Mouse (Mus musculus): Measurements from ENCODE around the gene Zp2. TPM values are rescaled to one million over a fixed set of nuclear protein-coding genes. Genes with fewer than 3 reads are reported as not detected.

Gene Zp2
- polyA plus RNA-seq, 1 experiment from 2014 or later, result not detected

GRCm38 (mm10) chr7:120174723-120175504, 29.8 kb upstream of the Zp2 start:
- 0 out of 2 replicates have a peak, but pooled peaks cover 2% of the 10 kb centered on the region for H3K4me1 ChIP-seq (replicated peaks)
- no peak for ATAC-seq
- no peak overlapping the region for H3K9ac ChIP-seq (replicated peaks)
- no peaks in the 10 kb centered on the region for H3K27me3 ChIP-seq
- no peak overlapping the region for H3K4me3 ChIP-seq (replicated peaks)
- H3K4me2 ChIP-seq (replicated peaks), result no peak overlapping the region
- no peak overlapping the region for H3K27ac ChIP-seq
- H3K36me3 ChIP-seq, result no peaks in the 10 kb centered on the region
- WGBS, result 87% methylated on average over 11 of the region's 11 CpGs
- no peaks in the 10 kb centered on the region for H3K9me3 ChIP-seq

GRCm38 (mm10) chr7:120173603-120174244, 28.6 kb upstream of the Zp2 start, which contains the start of gene Anks4b:
TSS of gene Anks4b (plus strand) at chr7:120173858.
- Histone ChIP-seq H3K9ac (replicated peaks) (no peak within 1 kb of the TSS), H3K27me3 (no peaks in the 10 kb centered on the region), H3K36me3 (no peaks in the 10 kb centered on the region), H3K4me2 (replicated peaks) (no peak within 1 kb of the TSS), H3K9me3 (no peaks in the 10 kb centered on the region), H3K4me1 (replicated peaks) (no peaks in the 10 kb centered on the region), H3K4me3 (replicated peaks) (no peak within 1 kb of the TSS), H3K27ac (no peak within 1 kb of the TSS)
- ATAC-seq, result no peak
- 89% methylated on average over 10 of the region's 10 CpGs for WGBS

GRCm38 (mm10) chr7:120172188-120172700, 27.2 kb upstream of the Zp2 start:
- Histone ChIP-seq H3K4me1 (replicated peaks) (no peaks in the 10 kb centered on the region), H3K27ac (no peak overlapping the region), H3K4me3 (replicated peaks) (no peak overlapping the region), H3K27me3 (no peaks in the 10 kb centered on the region), H3K36me3 (no peaks in the 10 kb centered on the region), H3K9ac (replicated peaks) (no peak overlapping the region), H3K4me2 (replicated peaks) (no peak overlapping the region), H3K9me3 (no peaks in the 10 kb centered on the region)
- WGBS, result 93% methylated on average over 1 of the region's 1 CpGs
- ATAC-seq, result no peak

- WGBS, result 90% methylated on average over 11 of the region's 11 CpGs
- Histone ChIP-seq H3K27ac (no peak overlapping the region), H3K4me2 (replicated peaks) (no peak overlapping the region), H3K36me3 (no peaks in the 10 kb centered on the region), H3K4me3 (replicated peaks) (no peak overlapping the region), H3K27me3 (peaks cover 21% of the 10 kb centered on the region), H3K4me1 (replicated peaks) (no peaks in the 10 kb centered on the region), H3K9me3 (no peaks in the 10 kb centered on the region), H3K9ac (replicated peaks) (no peak overlapping the region)
- ATAC-seq, result no peak
Measured at GRCm38 (mm10) chr7:120163581-120164251, 18.6 kb upstream of the Zp2 start.

GRCm38 (mm10) chr7:120158121-120158613, 13.1 kb upstream of the Zp2 start:
- peaks cover 23% of the 10 kb centered on the region for H3K4me1 ChIP-seq (replicated peaks)
- H3K27me3 ChIP-seq, result peaks cover 25% of the 10 kb centered on the region
- H3K4me3 ChIP-seq (replicated peaks), result no peak overlapping the region
- no peak overlapping the region for H3K9ac ChIP-seq (replicated peaks)
- ATAC-seq, result peak; percentile 62
- WGBS, result 33% methylated on average over 4 of the region's 4 CpGs
- no peak overlapping the region for H3K4me2 ChIP-seq (replicated peaks)
- no peaks in the 10 kb centered on the region for H3K9me3 ChIP-seq
- H3K36me3 ChIP-seq, result no peaks in the 10 kb centered on the region
- H3K27ac ChIP-seq, result no peak overlapping the region

- Histone ChIP-seq H3K27me3 (peaks cover 25% of the 10 kb centered on the region), H3K27ac (no peak overlapping the region), H3K9me3 (no peaks in the 10 kb centered on the region), H3K4me2 (replicated peaks) (no peak overlapping the region), H3K4me3 (replicated peaks) (no peak overlapping the region), H3K4me1 (replicated peaks) (peaks cover 23% of the 10 kb centered on the region), H3K36me3 (no peaks in the 10 kb centered on the region), H3K9ac (replicated peaks) (no peak overlapping the region)
- 19% methylated on average over 5 of the region's 5 CpGs for WGBS
- peak; percentile 77 for ATAC-seq
Measured at GRCm38 (mm10) chr7:120157575-120158061, 12.5 kb upstream of the Zp2 start.

- Histone ChIP-seq H3K27ac (no peak overlapping the region), H3K27me3 (peaks cover 25% of the 10 kb centered on the region), H3K4me2 (replicated peaks) (no peak overlapping the region), H3K9ac (replicated peaks) (no peak overlapping the region), H3K36me3 (no peaks in the 10 kb centered on the region), H3K9me3 (no peaks in the 10 kb centered on the region), H3K4me1 (replicated peaks) (peaks cover 23% of the 10 kb centered on the region), H3K4me3 (replicated peaks) (no peak overlapping the region)
- peak; percentile 59; the same call in 1 of the 2 replicates for ATAC-seq
- 25% methylated on average over 2 of the region's 2 CpGs for WGBS
Measured at GRCm38 (mm10) chr7:120156841-120157409, 11.8 kb upstream of the Zp2 start.

- no peaks in the 10 kb centered on the region for H3K4me1 ChIP-seq (replicated peaks)
- peaks cover 17% of the 10 kb centered on the region for H3K27me3 ChIP-seq
- no peaks in the 10 kb centered on the region for H3K36me3 ChIP-seq
- no peak overlapping the region for H3K27ac ChIP-seq
- WGBS, result 87% methylated on average over 2 of the region's 2 CpGs
- no peak overlapping the region for H3K9ac ChIP-seq (replicated peaks)
- no peak overlapping the region for H3K4me3 ChIP-seq (replicated peaks)
- no peak for ATAC-seq
- H3K4me2 ChIP-seq (replicated peaks), result no peak overlapping the region
- no peaks in the 10 kb centered on the region for H3K9me3 ChIP-seq
Measured at GRCm38 (mm10) chr7:120150898-120151297, 5.8 kb upstream of the Zp2 start.

- peaks cover 20% of the 10 kb centered on the region for H3K27me3 ChIP-seq
Measured at GRCm38 (mm10) chr7:120150257-120150656, 5.2 kb upstream of the Zp2 start.

GRCm38 (mm10) chr7:120142743-120143142, 2.3 kb downstream of the Zp2 start:
- 78% methylated on average over 1 of the region's 1 CpGs for WGBS
- H3K4me3 ChIP-seq (replicated peaks), result no peak overlapping the region
- 0 out of 2 replicates have a peak, but pooled peaks cover 8% of the 10 kb centered on the region for H3K27me3 ChIP-seq
- no peak for ATAC-seq
- H3K36me3 ChIP-seq, result no peaks in the 10 kb centered on the region
- H3K4me1 ChIP-seq (replicated peaks), result no peaks in the 10 kb centered on the region
- H3K9ac ChIP-seq (replicated peaks), result no peak overlapping the region
- H3K27ac ChIP-seq, result no peak overlapping the region
- no peak overlapping the region for H3K4me2 ChIP-seq (replicated peaks)
- no peaks in the 10 kb centered on the region for H3K9me3 ChIP-seq

More at GRCm38 (mm10) chr7:120150257-120150656, 5.2 kb upstream of the Zp2 start:
- no peak overlapping the region for H3K4me2 ChIP-seq (replicated peaks)
- H3K4me3 ChIP-seq (replicated peaks), result no peak overlapping the region
- H3K27ac ChIP-seq, result no peak overlapping the region
- 11% methylated on average over 3 of the region's 3 CpGs for WGBS
- no peaks in the 10 kb centered on the region for H3K36me3 ChIP-seq
- ATAC-seq, result no peak
- H3K9ac ChIP-seq (replicated peaks), result no peak overlapping the region
- no peaks in the 10 kb centered on the region for H3K4me1 ChIP-seq (replicated peaks)
- H3K9me3 ChIP-seq, result no peaks in the 10 kb centered on the region

- Histone ChIP-seq H3K36me3 (no peaks in the 10 kb centered on the region), H3K9ac (replicated peaks) (no peak overlapping the region), H3K9me3 (no peaks in the 10 kb centered on the region), H3K27me3 (no peaks in the 10 kb centered on the region), H3K27ac (no peak overlapping the region), H3K4me3 (replicated peaks) (no peak overlapping the region), H3K4me1 (replicated peaks) (peaks cover 13% of the 10 kb centered on the region), H3K4me2 (replicated peaks) (no peak overlapping the region)
- WGBS, result 61% methylated on average over 4 of the region's 4 CpGs
- ATAC-seq, result no peak
Measured at GRCm38 (mm10) chr7:120128951-120129350, 16.1 kb downstream of the Zp2 start.

Data from midbrain, embryonic 13.5 days (tissue).